Mouse (Mus musculus): ENCODE results near the gene Xpnpep3.
"Not testable (repeated sequence)": the region's sequence is repeated elsewhere in the genome, so short reads cannot be mapped to it uniquely, and the experiment has no call there.

Xpnpep3 gene

DNA sequence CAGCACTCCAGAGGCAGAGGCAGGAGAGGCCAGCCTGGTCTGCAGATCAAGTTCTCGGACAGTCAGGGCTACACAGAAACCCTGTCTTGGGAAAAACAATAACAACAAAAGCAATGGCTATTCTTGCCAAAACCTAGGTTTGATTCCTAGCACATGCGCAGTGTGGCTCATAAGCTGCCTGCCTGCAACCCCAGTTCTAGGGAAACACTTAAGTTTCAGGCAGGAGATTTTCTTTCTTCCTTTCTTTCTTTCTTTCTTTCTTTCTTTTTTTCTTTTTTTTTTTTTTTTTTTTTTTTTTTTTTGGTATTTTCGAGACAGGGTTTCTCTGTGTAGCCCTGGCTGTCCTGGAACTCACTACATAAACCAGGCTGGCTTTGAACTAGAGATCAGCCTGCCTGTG lies 80.3 kb downstream of the Xpnpep3 start:
- DNase-seq (ENCODE audit: low spot score in 2 of 2), result not testable (repeated sequence)

DNA sequence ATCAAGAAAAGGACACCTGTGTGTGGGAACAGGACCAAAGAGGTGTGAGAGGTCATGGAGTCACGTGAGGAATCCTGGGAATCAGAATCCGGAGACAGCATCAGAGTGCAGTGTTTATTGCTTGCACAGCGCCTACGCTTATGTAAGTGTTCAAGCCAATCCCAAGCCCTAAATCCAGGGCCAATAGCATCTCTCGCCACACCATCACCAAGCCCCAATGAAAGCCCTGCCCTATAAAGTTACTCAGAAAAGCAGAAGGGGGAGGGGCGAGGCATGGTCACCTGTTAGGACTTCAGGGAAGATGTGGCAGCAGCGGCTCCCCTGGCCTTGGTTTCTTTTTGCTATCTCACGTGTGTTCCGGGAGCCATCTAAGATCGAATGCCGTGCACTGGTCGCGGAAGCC lies 81.0 kb downstream of the Xpnpep3 start:
- DNase-seq (ENCODE audit: low spot score in 2 of 2), result peak; percentile 76 to 84

DNA sequence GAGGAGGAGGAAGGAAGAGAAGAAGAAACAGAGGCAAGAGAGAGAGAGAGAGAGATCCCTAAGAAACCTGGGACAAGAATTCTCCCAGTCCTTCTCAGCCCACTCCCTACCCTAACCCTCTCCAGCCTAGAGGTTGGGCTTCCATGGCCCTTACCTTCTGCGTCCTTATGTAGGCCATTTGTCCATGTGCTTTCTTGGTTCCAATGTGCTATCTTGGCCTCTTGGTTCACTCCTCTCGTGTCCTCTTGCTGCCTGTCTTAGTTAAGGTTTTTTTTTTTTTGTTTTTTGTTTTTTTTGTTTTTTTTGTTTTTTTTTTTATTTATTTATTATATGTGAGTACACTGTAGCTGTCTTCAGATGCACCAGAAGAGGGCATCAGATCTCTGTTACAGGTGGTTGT lies 83.0 kb downstream of the Xpnpep3 start:
- DNase-seq (ENCODE audit: low spot score in 2 of 2), result no peak

DNA sequence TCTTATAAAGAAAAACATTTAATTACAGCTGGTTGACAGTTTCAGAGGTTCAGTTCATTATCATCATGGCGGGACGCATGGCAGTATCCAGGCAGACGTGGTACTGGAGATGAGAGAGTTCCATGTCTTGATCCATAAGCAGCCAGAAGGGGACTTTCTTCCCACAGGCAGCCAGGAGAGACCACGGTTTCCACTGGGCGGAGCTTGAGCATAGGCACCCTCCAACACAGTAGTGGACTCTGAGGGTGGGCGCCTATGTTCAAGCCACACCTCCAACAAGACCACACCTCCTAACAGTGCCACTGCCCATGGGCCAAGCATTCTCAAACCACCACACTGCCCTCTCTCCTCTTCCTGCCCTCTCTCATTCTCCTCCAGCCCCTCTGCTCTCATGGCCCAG lies 83.8 kb downstream of the Xpnpep3 start:
- no peak for DNase-seq (ENCODE audit: low spot score in 2 of 2)

DNA sequence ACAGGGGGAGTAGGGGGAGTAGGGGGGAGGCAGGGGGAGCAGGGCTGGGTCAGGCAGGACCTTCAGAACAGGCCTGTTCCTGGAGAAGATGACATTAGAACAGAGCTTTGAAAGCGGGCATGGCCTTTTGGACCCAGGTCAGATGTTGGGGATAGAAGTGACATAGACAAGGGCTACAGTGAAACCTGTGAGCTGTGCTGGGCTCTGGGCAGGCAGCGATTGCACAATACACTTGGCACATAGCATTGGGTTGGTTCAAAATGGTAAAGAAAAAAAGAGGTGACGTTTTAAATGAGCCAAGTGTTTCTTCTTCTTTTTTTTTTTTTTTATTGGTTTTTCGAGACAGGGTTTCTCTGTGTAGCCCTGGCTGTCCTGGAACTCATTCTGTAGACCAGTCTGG lies 85.5 kb downstream of the Xpnpep3 start:
- no peak for DNase-seq (ENCODE audit: low spot score in 2 of 2)

DNA sequence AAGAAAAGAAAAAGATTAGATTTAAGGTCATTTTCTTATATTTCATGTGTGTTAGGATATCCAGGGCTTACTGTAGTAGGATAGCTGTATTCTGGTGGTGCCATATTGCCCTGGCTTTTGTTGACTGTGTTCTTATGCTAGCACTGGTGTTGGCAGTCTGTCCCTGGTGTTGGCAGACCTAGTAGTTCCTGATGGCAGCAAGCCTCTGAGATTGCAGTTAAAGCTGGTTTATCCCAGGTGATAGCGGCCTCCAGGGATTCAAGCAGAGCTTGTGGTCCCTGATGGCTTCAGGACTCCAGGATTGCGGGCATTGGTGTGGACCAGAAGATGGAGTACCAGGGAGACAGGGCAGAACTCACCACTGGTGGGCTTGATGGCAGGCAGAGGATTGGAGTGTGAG lies 103.5 kb downstream of the Xpnpep3 start:
- DNase-seq (ENCODE audit: low spot score in 2 of 2), result no peak

DNA sequence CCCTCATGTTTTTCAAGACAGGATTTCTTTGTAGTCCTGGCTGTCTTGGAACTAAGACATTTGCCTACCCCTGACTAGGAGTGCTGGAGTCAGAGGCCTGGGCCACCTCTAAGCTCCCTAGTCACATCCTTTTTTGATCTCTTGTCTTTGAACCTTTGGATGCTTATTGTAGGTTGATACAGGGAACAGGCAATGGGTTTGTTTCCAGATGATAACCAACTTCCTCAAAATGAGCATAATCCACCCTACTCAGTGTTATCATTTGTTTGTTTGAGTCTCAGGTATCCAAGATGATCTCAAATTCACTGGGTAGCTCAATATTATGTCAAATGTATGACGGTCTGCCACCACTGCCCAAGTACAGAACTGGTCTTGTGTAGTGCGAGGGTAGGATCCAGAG lies 104.1 kb downstream of the Xpnpep3 start:
- no peak for DNase-seq (ENCODE audit: low spot score in 2 of 2)

Measured in spleen, postnatal 36 days (tissue).